Mouse (Mus musculus) forebrain, embryonic 16.5 days (tissue): ENCODE measurements around the gene Ifna14. TPM values are rescaled to one million over a fixed set of nuclear protein-coding genes. Genes with fewer than 3 reads are reported as not detected.

Source experiments
- polyA plus RNA-seq: library from polyadenylated mRNA; unstranded; fragments of >200 nt; fragmentation: Nextera tagmentation; extraction: Ambion mirVana; gene quantifications from 2 replicates; pipeline ENCODE4 v1.2.1, GENCODE M21; 2015

Ifna14 gene
- polyA plus RNA-seq, 1 experiment from 2014 or later: not detected

Other genes with a start within 250 kb of the Ifna14 start
- 2.8 and 3.9 TPM in 2 replicates for gene Hacd4, start 132.9 kb downstream of the Ifna14 start, polyA plus RNA-seq
- gene Ifnb1, start 49.0 kb downstream of the Ifna14 start, polyA plus RNA-seq: not detected in 2 replicates
- not detected in 2 replicates for gene Ifna15, start 13.6 kb downstream of the Ifna14 start, polyA plus RNA-seq
- not detected in 2 replicates for gene Ifna9, start 20.6 kb upstream of the Ifna14 start, polyA plus RNA-seq
- gene Ifna12, start 31.6 kb upstream of the Ifna14 start, polyA plus RNA-seq: not detected in 2 replicates
- not detected in 2 replicates for gene C87499, start 62.6 kb upstream of the Ifna14 start, polyA plus RNA-seq
- gene Ifna13, start 72.7 kb upstream of the Ifna14 start, polyA plus RNA-seq: not detected in 2 replicates
- gene Ifna16, start 105.1 kb upstream of the Ifna14 start, polyA plus RNA-seq: not detected in 2 replicates
- gene Ifna2, start 112.1 kb upstream of the Ifna14 start, polyA plus RNA-seq: not detected in 2 replicates
- not detected in 2 replicates for gene Ifnab, start 119.6 kb upstream of the Ifna14 start, polyA plus RNA-seq
- gene Gm26566, start 150.0 kb upstream of the Ifna14 start, polyA plus RNA-seq: 1.2 and 1.4 TPM in 2 replicates
- 122 and 135 TPM in 2 replicates for gene Klhl9, start 150.7 kb upstream of the Ifna14 start, polyA plus RNA-seq
- not detected in 2 replicates for gene Gm13271, start 183.1 kb upstream of the Ifna14 start, polyA plus RNA-seq
- gene Gm13283, start 188.3 kb upstream of the Ifna14 start, polyA plus RNA-seq: 0.16 TPM in 1 of 2 replicates, not detected in the other
- 0.46 TPM in 1 of 2 replicates, not detected in the other for gene Gm13290, start 202.0 kb upstream of the Ifna14 start, polyA plus RNA-seq
- not detected in 2 replicates for gene Gm13289, start 205.1 kb upstream of the Ifna14 start, polyA plus RNA-seq
- not detected in 2 replicates for gene Gm13272, start 208.1 kb upstream of the Ifna14 start, polyA plus RNA-seq
- gene Ifnz, start 210.3 kb upstream of the Ifna14 start, polyA plus RNA-seq: not detected in 2 replicates
- gene Gm13276, start 213.9 kb upstream of the Ifna14 start, polyA plus RNA-seq: not detected in 2 replicates
- not detected in 2 replicates for gene Gm13277, start 216.8 kb upstream of the Ifna14 start, polyA plus RNA-seq
- not detected in 2 replicates for gene Gm13278, start 219.8 kb upstream of the Ifna14 start, polyA plus RNA-seq
- gene Gm13275, start 222.7 kb upstream of the Ifna14 start, polyA plus RNA-seq: not detected in 2 replicates
- not detected in 2 replicates for gene Gm13279, start 225.6 kb upstream of the Ifna14 start, polyA plus RNA-seq
- not detected in 2 replicates for gene Gm13285, start 227.9 kb upstream of the Ifna14 start, polyA plus RNA-seq
- gene Gm13287, start 231.5 kb upstream of the Ifna14 start, polyA plus RNA-seq: not detected in 2 replicates
- gene Gm13288, start 233.7 kb upstream of the Ifna14 start, polyA plus RNA-seq: not detected in 2 replicates
- not detected in 2 replicates for gene Ifna7, start 244.4 kb upstream of the Ifna14 start, polyA plus RNA-seq
- gene Ifna11, start 248.2 kb upstream of the Ifna14 start, polyA plus RNA-seq: not detected in 2 replicates